Mouse (Mus musculus) embryonic facial prominence, embryonic 13.5 days (tissue): ENCODE results near the gene Aanat. TPM values are rescaled to one million over a fixed set of nuclear protein-coding genes. Genes with fewer than 3 reads are reported as not detected.
"Not testable (repeated sequence)": the region's sequence is repeated elsewhere in the genome, so short reads cannot be mapped to it uniquely, and the experiment has no call there.

Experiments
- ATAC-seq: fragments of 200-750 bp; cut with Nextera tagmentation; 2 replicates; pipeline ENCODE4 v1.8.0; 2017; ENCODE audit warnings: low read depth; ENCODE audit not compliant: insufficient number of reproducible peaks, insufficient read depth, low FRiP score, low TSS enrichment
- H3K27ac ChIP-seq: fragments of 300-500 bp; sonication (generic); 2 replicates; pipeline ENCODE4 v1.5.1; 2015; ENCODE audit warnings: moderate library complexity, mild to moderate bottlenecking, inconsistent platforms
- H3K27me3 ChIP-seq: fragments of 300-500 bp; sonication (generic); 2 replicates; pipeline ENCODE4 v1.6.1; 2015; ENCODE audit warnings: mild to moderate bottlenecking, inconsistent platforms
- H3K36me3 ChIP-seq: fragments of 300-500 bp; sonication (generic); 2 replicates; pipeline ENCODE4 v1.6.1; 2015; ENCODE audit warnings: mild to moderate bottlenecking, inconsistent platforms
- H3K4me1 ChIP-seq: fragments of 300-500 bp; sonication (generic); 2 replicates; pipeline ENCODE4 v1.6.1; 2015; ENCODE audit warnings: inconsistent platforms
- H3K4me2 ChIP-seq: fragments of 300-500 bp; sonication (generic); 2 replicates; pipeline ENCODE4 v1.6.1; 2015; ENCODE audit warnings: moderate library complexity, mild to moderate bottlenecking, inconsistent platforms
- H3K4me3 ChIP-seq: fragments of 300-500 bp; sonication (generic); 2 replicates; pipeline ENCODE4 v1.5.1; 2015; ENCODE audit warnings: mild to moderate bottlenecking, inconsistent platforms
- H3K9ac ChIP-seq: fragments of 300-500 bp; sonication (generic); 2 replicates; pipeline ENCODE4 v1.6.1; 2015; ENCODE audit warnings: mild to moderate bottlenecking, inconsistent platforms
- H3K9me3 ChIP-seq: fragments of 300-500 bp; sonication (generic); 2 replicates; pipeline ENCODE4 v1.6.1; 2016; ENCODE audit warnings: inconsistent platforms
- WGBS: fragments of 180-500 bp; shearing (Covaris S2); methylation state at CpG from one replicate; pipeline ENCODE4 v1.1.7; 2015; ENCODE audit warnings: mixed read lengths; 5-methylcytosine and 5-hydroxymethylcytosine counted together
- polyA plus RNA-seq: library from polyadenylated mRNA; unstranded; fragments of >200 nt; fragmentation: Nextera tagmentation; extraction: Ambion mirVana; gene quantifications from 2 replicates; pipeline ENCODE4 v1.2.1, GENCODE M21; 2015

The Aanat gene
- polyA plus RNA-seq, 1 experiment from 2014 or later: not detected

DNA sequence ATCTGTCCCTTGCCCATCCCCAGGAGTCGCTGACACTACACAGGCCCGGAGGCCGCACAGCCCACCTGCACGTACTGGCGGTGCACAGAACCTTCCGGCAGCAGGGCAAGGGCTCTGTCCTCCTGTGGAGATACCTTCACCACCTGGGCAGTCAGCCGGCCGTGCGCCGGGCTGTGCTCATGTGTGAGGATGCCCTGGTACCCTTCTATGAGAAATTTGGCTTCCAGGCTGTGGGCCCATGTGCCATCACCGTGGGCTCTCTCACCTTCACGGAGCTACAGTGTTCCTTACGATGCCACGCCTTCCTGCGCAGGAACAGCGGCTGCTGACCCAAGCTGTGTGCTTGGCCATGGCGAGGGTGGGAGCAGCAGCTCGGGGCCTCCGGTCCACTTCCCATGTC is 10.5 kb downstream of the Aanat start:
- H3K36me3 ChIP-seq: peaks cover 12% of the 10 kb centered on the region
- ATAC-seq: no peak
- WGBS: 86% methylated on average over 19 of the region's 19 CpGs
- peaks cover 5% of the 10 kb centered on the region for H3K4me1 ChIP-seq
- H3K9ac ChIP-seq: no peak overlapping the region
- H3K27ac ChIP-seq: no peak overlapping the region
- no peaks in the 10 kb centered on the region for H3K9me3 ChIP-seq
- no peaks in the 10 kb centered on the region for H3K27me3 ChIP-seq
- H3K4me3 ChIP-seq: no peak overlapping the region
- H3K4me2 ChIP-seq: no peak overlapping the region

GRCm38 (mm10) chr11:116598193-116598592 is 12.0 kb downstream of the Aanat start:
- H3K4me2 ChIP-seq: no peak overlapping the region
- no peak overlapping the region for H3K9ac ChIP-seq
- no peak overlapping the region for H3K27ac ChIP-seq
- no peak overlapping the region for H3K4me3 ChIP-seq
- H3K27me3 ChIP-seq: no peaks in the 10 kb centered on the region
- ATAC-seq: no peak
- H3K4me1 ChIP-seq: no peaks in the 10 kb centered on the region
- 88% methylated on average over 8 of the region's 8 CpGs for WGBS
- no peaks in the 10 kb centered on the region for H3K9me3 ChIP-seq
- peaks cover 15% of the 10 kb centered on the region for H3K36me3 ChIP-seq

DNA sequence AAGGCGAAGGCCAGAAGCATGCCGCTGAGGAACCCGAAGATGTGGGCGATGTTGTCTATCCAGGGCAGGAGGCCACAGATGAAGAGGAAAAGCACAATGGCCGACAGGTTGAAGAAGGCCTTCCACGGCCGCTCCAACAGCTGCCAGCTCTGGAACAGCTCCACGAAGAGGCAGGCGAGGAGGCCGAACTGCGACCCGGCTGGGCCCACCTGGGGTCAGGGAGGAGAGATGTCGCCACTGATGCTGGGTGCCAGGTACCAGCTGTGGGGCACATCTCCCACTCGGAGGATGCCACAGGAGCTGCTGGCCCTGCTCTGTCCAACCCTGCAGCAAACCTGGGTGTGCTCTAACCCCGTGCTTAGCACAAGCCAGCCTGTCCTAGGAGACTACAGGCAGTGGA is 13.0 kb downstream of the Aanat start:
- Histone ChIP-seq H3K36me3 (peaks cover 23% of the 10 kb centered on the region), H3K9ac (no peak overlapping the region), H3K27ac (no peak overlapping the region), H3K27me3 (no peaks in the 10 kb centered on the region), H3K4me2 (no peak overlapping the region), H3K4me3 (no peak overlapping the region), H3K4me1 (no peaks in the 10 kb centered on the region), H3K9me3 (no peaks in the 10 kb centered on the region)
- ATAC-seq: no peak
- WGBS: 89% methylated on average over 15 of the region's 15 CpGs

- 87% methylated on average over 8 of the region's 8 CpGs for WGBS
- no peak for ATAC-seq
- no peaks in the 10 kb centered on the region for H3K4me1 ChIP-seq
- no peaks in the 10 kb centered on the region for H3K27me3 ChIP-seq
- H3K27ac ChIP-seq: no peak overlapping the region
- peaks cover 33% of the 10 kb centered on the region for H3K36me3 ChIP-seq
- no peaks in the 10 kb centered on the region for H3K9me3 ChIP-seq
- no peak overlapping the region for H3K4me3 ChIP-seq
- H3K4me2 ChIP-seq: no peak overlapping the region
- H3K9ac ChIP-seq: no peak overlapping the region
Measured at GRCm38 (mm10) chr11:116601166-116601565, 14.9 kb downstream of the Aanat start.

- no peaks in the 10 kb centered on the region for H3K27me3 ChIP-seq
- H3K9ac ChIP-seq: no peak overlapping the region
- no peaks in the 10 kb centered on the region for H3K9me3 ChIP-seq
- no peak overlapping the region for H3K4me3 ChIP-seq
- no peak for ATAC-seq
- WGBS: 88% methylated on average over 8 of the region's 8 CpGs
- H3K27ac ChIP-seq: no peak overlapping the region
- H3K4me2 ChIP-seq: no peak overlapping the region
- H3K4me1 ChIP-seq: no peaks in the 10 kb centered on the region
- H3K36me3 ChIP-seq: peaks cover 36% of the 10 kb centered on the region
Measured at GRCm38 (mm10) chr11:116602043-116602442, 15.8 kb downstream of the Aanat start.

DNA sequence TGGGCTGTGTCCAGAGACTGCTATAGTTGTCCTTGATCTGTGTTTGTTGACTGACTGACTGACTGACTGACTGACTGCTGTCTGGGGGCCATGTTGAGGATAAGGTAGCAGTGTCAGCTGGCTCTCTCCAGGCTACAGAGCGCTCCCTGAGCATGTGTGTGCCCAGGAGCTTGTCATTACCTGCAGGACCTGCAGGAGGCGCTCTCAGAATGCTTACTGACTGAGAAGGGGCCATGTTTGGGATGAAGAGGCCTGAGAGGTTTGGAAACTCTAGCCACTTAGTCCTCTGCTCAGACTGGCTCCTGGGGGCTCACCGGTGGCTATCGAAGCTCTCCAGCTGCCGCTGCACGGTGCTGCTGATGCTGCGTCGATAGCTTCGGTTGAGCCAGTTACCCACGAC is 17.1 kb downstream of the Aanat start:
- H3K9ac ChIP-seq: no peak overlapping the region
- no peaks in the 10 kb centered on the region for H3K27me3 ChIP-seq
- no peaks in the 10 kb centered on the region for H3K9me3 ChIP-seq
- H3K4me2 ChIP-seq: no peak overlapping the region
- no peak overlapping the region for H3K4me3 ChIP-seq
- 87% methylated on average over 10 of the region's 10 CpGs for WGBS
- peaks cover 36% of the 10 kb centered on the region for H3K36me3 ChIP-seq
- no peak overlapping the region for H3K27ac ChIP-seq
- no peaks in the 10 kb centered on the region for H3K4me1 ChIP-seq
- ATAC-seq: no peak

DNA sequence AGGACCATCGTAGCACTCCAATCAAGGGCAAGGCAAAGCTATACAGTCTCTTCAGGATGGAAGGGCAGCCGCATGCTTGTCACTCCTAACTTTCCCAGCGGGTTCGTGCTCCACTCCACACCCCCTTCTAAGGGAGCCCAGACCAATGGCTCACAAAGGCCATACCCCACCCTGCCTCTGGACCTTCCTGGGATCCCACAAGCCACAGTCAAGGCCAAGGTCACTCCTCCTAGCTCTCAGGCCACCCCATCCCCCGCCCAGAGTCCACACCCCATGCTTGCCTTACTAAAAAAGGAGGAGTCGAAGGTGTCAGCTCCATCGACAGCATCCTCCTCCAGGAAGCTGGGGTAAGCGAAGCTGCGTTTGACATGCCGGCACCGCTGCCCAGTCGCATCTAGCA is 17.9 kb downstream of the Aanat start:
- Histone ChIP-seq H3K4me2 (no peak overlapping the region), H3K9ac (no peak overlapping the region), H3K9me3 (no peaks in the 10 kb centered on the region), H3K4me1 (no peaks in the 10 kb centered on the region), H3K36me3 (peaks cover 36% of the 10 kb centered on the region), H3K27ac (no peak overlapping the region), H3K4me3 (no peak overlapping the region), H3K27me3 (no peaks in the 10 kb centered on the region)
- ATAC-seq: no peak
- 86% methylated on average over 12 of the region's 12 CpGs for WGBS

GRCm38 (mm10) chr11:116607717-116608116 is 21.5 kb downstream of the Aanat start:
- no peaks in the 10 kb centered on the region for H3K9me3 ChIP-seq
- H3K27me3 ChIP-seq: no peaks in the 10 kb centered on the region
- H3K4me3 ChIP-seq: no peak overlapping the region
- no peak overlapping the region for H3K9ac ChIP-seq
- ATAC-seq: no peak
- H3K4me1 ChIP-seq: no peaks in the 10 kb centered on the region
- no peak overlapping the region for H3K27ac ChIP-seq
- H3K36me3 ChIP-seq: peaks cover 24% of the 10 kb centered on the region
- 83% methylated on average over 3 of the region's 3 CpGs for WGBS
- no peak overlapping the region for H3K4me2 ChIP-seq

DNA sequence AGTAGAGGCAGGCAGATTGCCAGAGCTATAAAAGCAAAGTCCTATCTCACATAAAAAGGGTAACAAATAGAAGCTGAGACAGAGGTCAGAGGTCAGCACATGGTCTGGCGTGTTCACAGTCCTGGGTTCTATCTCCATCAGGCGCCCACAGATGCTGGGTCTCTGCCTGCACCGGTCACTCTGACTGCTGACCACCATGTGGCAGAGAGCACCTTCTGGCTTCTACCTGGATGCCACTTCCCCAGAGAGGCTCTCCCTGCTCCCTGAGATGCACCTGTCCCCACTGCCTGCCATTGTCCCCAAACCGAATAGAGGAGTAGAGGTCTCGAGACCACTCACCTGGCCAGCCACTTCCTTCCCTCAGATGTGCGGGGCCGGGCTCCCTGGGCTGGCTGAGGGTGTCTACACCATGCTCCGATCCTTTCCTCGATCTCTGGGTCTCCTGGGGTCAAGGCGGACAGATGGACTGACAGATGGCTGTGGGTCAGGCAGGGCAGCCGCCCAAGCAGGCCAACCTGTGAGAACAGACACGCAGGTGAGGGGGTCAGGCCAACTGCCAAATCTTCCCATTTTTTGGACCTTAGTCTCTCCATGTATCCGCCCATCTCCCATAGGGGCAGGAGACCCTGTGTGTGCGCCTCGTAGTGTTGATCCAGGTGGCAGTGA is 23.9 kb downstream of the Aanat start:
- 86% methylated on average over 15 of the region's 15 CpGs for WGBS

DNA sequence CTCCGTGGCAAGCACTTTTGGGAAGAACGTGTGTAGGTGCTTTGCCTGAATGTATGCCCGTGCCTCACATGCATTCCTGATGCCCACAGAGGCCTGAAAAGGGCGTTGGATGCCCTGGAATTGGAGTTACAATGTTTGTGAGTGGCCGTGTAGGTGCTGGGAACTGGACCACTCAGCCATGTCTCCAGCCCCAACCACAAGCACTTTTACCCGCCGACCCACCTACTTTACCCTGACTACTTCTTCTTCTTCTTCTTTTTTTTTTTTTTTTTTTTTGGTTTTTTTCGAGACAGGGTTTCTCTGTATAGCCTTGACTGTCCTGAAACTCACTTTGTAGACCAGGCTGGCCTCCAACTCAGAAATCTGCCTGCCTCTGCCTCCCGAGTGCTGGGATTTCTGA is 24.9 kb downstream of the Aanat start:
- WGBS: 87% methylated on average over 9 of the region's 9 CpGs
- ATAC-seq: not testable (repeated sequence)

More for the DNA sequence above, 23.9 kb downstream of the Aanat start:
- Histone ChIP-seq H3K9me3 (no peaks in the 10 kb centered on the region), H3K27me3 (no peaks in the 10 kb centered on the region), H3K36me3 (peaks cover 6% of the 10 kb centered on the region), H3K4me3 (no peak overlapping the region), H3K27ac (no peak overlapping the region), H3K9ac (no peak overlapping the region), H3K4me2 (no peak overlapping the region), H3K4me1 (no peaks in the 10 kb centered on the region)
- no peak for ATAC-seq

DNA sequence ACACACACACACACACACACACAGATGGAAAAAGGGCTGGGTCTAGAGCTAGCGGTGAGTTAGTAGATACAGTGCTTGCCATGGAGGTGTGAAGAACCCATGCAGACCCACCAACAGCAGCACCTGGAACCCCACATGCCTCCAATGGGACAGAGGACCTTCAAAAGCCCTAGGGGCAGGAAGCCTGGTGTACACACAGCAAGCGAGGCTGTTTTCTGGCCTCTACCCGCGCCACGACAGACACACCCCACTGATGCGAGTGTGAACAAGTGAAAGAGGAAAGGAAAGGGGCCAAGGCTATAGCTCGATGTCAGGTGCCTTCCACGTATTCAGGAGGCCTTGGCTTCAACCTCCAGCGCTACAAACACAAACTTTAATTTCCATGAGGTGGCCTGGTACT is 25.7 kb downstream of the Aanat start:
- Histone ChIP-seq H3K4me3 (no peak overlapping the region), H3K9me3 (no peaks in the 10 kb centered on the region), H3K27ac (no peak overlapping the region), H3K4me1 (peaks cover 8% of the 10 kb centered on the region; the same call in 1 of the 2 replicates), H3K36me3 (0 out of 2 replicates have a peak, but pooled peaks cover 1% of the 10 kb centered on the region), H3K9ac (no peak overlapping the region), H3K27me3 (no peaks in the 10 kb centered on the region), H3K4me2 (no peak overlapping the region)
- no peak for ATAC-seq
- 86% methylated on average over 9 of the region's 9 CpGs for WGBS

More for the DNA sequence above, 24.9 kb downstream of the Aanat start:
- H3K4me3 ChIP-seq, H3K27me3 ChIP-seq, H3K9me3 ChIP-seq, H3K4me1 ChIP-seq, H3K9ac ChIP-seq, H3K36me3 ChIP-seq, H3K27ac ChIP-seq, H3K4me2 ChIP-seq: not testable (repeated sequence)

- H3K4me3 ChIP-seq: no peak overlapping the region
- no peak overlapping the region for H3K27ac ChIP-seq
- H3K27me3 ChIP-seq: no peaks in the 10 kb centered on the region
- no peaks in the 10 kb centered on the region for H3K9me3 ChIP-seq
- H3K9ac ChIP-seq: no peak overlapping the region
- H3K36me3 ChIP-seq: no peaks in the 10 kb centered on the region
- H3K4me2 ChIP-seq: no peak overlapping the region
- 90% methylated on average over 1 of the region's 1 CpGs for WGBS
- ATAC-seq: no peak
- H3K4me1 ChIP-seq: peaks cover 8% of the 10 kb centered on the region; the same call in 1 of the 2 replicates
Measured at GRCm38 (mm10) chr11:116612554-116612953, 26.3 kb downstream of the Aanat start.
